In genomic region chr4:68954322-68954901, GRCm38 (mm10) we compare ENCODE assay signal across 9 mouse cellular contexts. TPM values are rescaled to one million over a fixed set of nuclear protein-coding genes. Genes with fewer than 3 reads are reported as not detected.
DNase-seq lines count a peak whose midpoint lies in the region; ATAC-seq lines count a peak whose summit lies in the region.
"Had no signal": no experiment of that assay in that cellular context is flagged by ENCODE, and none has a peak within 500 bp of the region (broad histone marks: within the 10 kb centered on the region; RNA-seq: fewer than 3 reads in every experiment).

Gene Brinp1 (minus strand): TSS chr4:68954397.

- H3K36me3 ChIP-seq in embryonic facial prominence, embryonic 10.5 days (replicated peaks), result no peaks in the 10 kb centered on the region
- H3K36me3 ChIP-seq in hindbrain, embryonic 12.5 days, result no peaks in the 10 kb centered on the region
- no peaks in the 10 kb centered on the region for H3K36me3 ChIP-seq in midbrain, embryonic 11.5 days (ENCODE audit: control insufficient read depth, insufficient read depth, low read length)
- no peaks in the 10 kb centered on the region for H3K36me3 ChIP-seq in stomach, embryonic 16.5 days (ENCODE audit: control insufficient read depth, insufficient read depth, low read length)

- H3K9me3 ChIP-seq in embryonic facial prominence, embryonic 10.5 days, result no peaks in the 10 kb centered on the region
- H3K9me3 ChIP-seq in hindbrain, embryonic 12.5 days (replicated peaks), result no peaks in the 10 kb centered on the region
- no peaks in the 10 kb centered on the region for H3K9me3 ChIP-seq in midbrain, embryonic 11.5 days (ENCODE audit: control insufficient read depth, low read length)
- H3K9me3 ChIP-seq in stomach, embryonic 16.5 days (replicated peaks; ENCODE audit: control insufficient read depth, low read length), result no peaks in the 10 kb centered on the region

- intact Hi-C loops in left cerebral cortex, postnatal 36 days (cut with DNase I), result loop anchor here (5.0 to 10.0 kb wide), 6 partner anchors 428 to 1477 kb away; no protein-coding TSS in a partner anchor

- no peak within 1 kb of the TSS for H3K27ac ChIP-seq in embryonic facial prominence, embryonic 10.5 days (replicated peaks)
- H3K27ac ChIP-seq in hindbrain, embryonic 12.5 days, result peak within 1 kb of the TSS; percentile 75
- no peak within 1 kb of the TSS for H3K27ac ChIP-seq in midbrain, embryonic 11.5 days (ENCODE audit: low read depth, low read length)
- H3K27ac ChIP-seq in stomach, embryonic 16.5 days (ENCODE audit: low read length), result no peak within 1 kb of the TSS

- DNase-seq in Muller cell, postnatal 12 days (ENCODE audit: inconsistent ontology term), result peak; percentile 81
- DNase-seq in adrenal gland, adult 8-10 months, result peak; percentile 21
- DNase-seq in embryonic facial prominence, embryonic 10.5 days (ENCODE audit: low spot score), result peak; percentile 90
- DNase-seq in left cerebral cortex, postnatal 36 days (ENCODE audit: low spot score in 2 of 2), result peak; percentile 90 to 91
- peak; percentile 96 for DNase-seq in midbrain, embryonic 11.5 days (ENCODE audit: low spot score, missing footprints)

- H3K4me3 ChIP-seq in embryonic facial prominence, embryonic 10.5 days, result peak within 1 kb of the TSS; percentile 68
- peak within 1 kb of the TSS; percentile 62 for H3K4me3 ChIP-seq in hindbrain, embryonic 12.5 days
- H3K4me3 ChIP-seq in midbrain, embryonic 11.5 days (ENCODE audit: low read depth, low read length), result peak within 1 kb of the TSS; percentile 57
- H3K4me3 ChIP-seq in stomach, embryonic 16.5 days (replicated peaks; ENCODE audit: low read length), result peak within 1 kb of the TSS; percentile 62
- H3K4me3 ChIP-seq: erythroblast, embryonic 14.5 days had no signal

- under 1% methylated on average over 33 of the region's 33 CpGs for WGBS in embryonic facial prominence, embryonic 10.5 days
- WGBS in hindbrain, embryonic 12.5 days, result under 1% methylated on average over 33 of the region's 33 CpGs
- 1% methylated on average over 31 of the region's 33 CpGs for WGBS in midbrain, embryonic 11.5 days
- WGBS in stomach, embryonic 16.5 days, result under 1% methylated on average over 33 of the region's 33 CpGs

- peaks cover 42% of the 10 kb centered on the region for H3K27me3 ChIP-seq in embryonic facial prominence, embryonic 10.5 days (replicated peaks; ENCODE audit: low read depth, poor library complexity, severe bottlenecking)
- H3K27me3 ChIP-seq in hindbrain, embryonic 12.5 days, result 0 out of 2 replicates have a peak, but pooled peaks cover 5% of the 10 kb centered on the region
- H3K27me3 ChIP-seq in midbrain, embryonic 11.5 days (ENCODE audit: control insufficient read depth, insufficient read depth, low read length), result peaks cover 7% of the 10 kb centered on the region; the same call in 1 of the 2 replicates
- H3K27me3 ChIP-seq in stomach, embryonic 16.5 days (ENCODE audit: control insufficient read depth, insufficient read depth, low read length), result peaks cover 15% of the 10 kb centered on the region

- peak within 1 kb of the TSS; percentile 85 for H3K4me2 ChIP-seq in hindbrain, embryonic 12.5 days (replicated peaks)
- H3K4me2 ChIP-seq in midbrain, embryonic 11.5 days, result peak within 1 kb of the TSS; percentile 92
- H3K4me2 ChIP-seq in stomach, embryonic 16.5 days (ENCODE audit: low read depth, low read length), result peak within 1 kb of the TSS; percentile 82

- peak within 1 kb of the TSS; percentile 73 for H3K9ac ChIP-seq in hindbrain, embryonic 12.5 days
- H3K9ac ChIP-seq in midbrain, embryonic 11.5 days (ENCODE audit: low read length), result peak within 1 kb of the TSS; percentile 52
- H3K9ac ChIP-seq in stomach, embryonic 16.5 days (ENCODE audit: low read length), result peak within 1 kb of the TSS; percentile 60

- peak; percentile 94 for ATAC-seq in hindbrain, embryonic 12.5 days (ENCODE audit: low FRiP score)
- peak; percentile 94 for ATAC-seq in midbrain, embryonic 11.5 days (ENCODE audit: low FRiP score)
- ATAC-seq in stomach, embryonic 16.5 days (ENCODE audit: insufficient read depth, low FRiP score), result peak; percentile 83
- ATAC-seq in megakaryocyte progenitor cell, adult 5-6 weeks (replicated peaks; ENCODE audit: poor library complexity), result no peak

- H3K4me1 ChIP-seq in embryonic facial prominence, embryonic 10.5 days, result peaks cover 14% of the 10 kb centered on the region
- 0 out of 2 replicates have a peak, but pooled peaks cover 4% of the 10 kb centered on the region for H3K4me1 ChIP-seq in hindbrain, embryonic 12.5 days
- H3K4me1 ChIP-seq in midbrain, embryonic 11.5 days (ENCODE audit: control insufficient read depth, insufficient read depth, low read length), result 0 out of 2 replicates have a peak, but pooled peaks cover 2% of the 10 kb centered on the region
- H3K4me1 ChIP-seq in stomach, embryonic 16.5 days (ENCODE audit: control insufficient read depth, insufficient read depth, low read length), result peaks cover 5% of the 10 kb centered on the region

RNA-seq across cellular contexts. Expression of gene Brinp1, which starts in this region (rescaled TPM):
- total RNA-seq in adrenal gland, adult 8-10 months (2022), result 1 to 10 TPM; 2.3 to 2.7 (median 2.4) TPM
- 1.3 and 2.7 TPM in 2 replicates for polyA plus RNA-seq in embryonic facial prominence, embryonic 10.5 days (2016; fragmentation: Nextera tagmentation; extraction: Ambion mirVana)
- 23.8 and 24.6 TPM in 2 replicates for polyA plus RNA-seq in hindbrain, embryonic 12.5 days (2016; fragmentation: Nextera tagmentation; extraction: Ambion mirVana)
- total RNA-seq in left cerebral cortex, postnatal 36 days (2021), result 100 to 1,000 TPM; 263 to 293 TPM
- polyA plus RNA-seq in midbrain, embryonic 11.5 days (2014; fragmentation: Nextera tagmentation; extraction: Ambion mirVana), result 7.8 and 9.4 TPM in 2 replicates
- 5.7 and 6.6 TPM in 2 replicates for polyA plus RNA-seq in stomach, embryonic 16.5 days (2015; fragmentation: Nextera tagmentation; extraction: Ambion mirVana)
- not detected in 2 replicates for total RNA-seq in megakaryocyte progenitor cell, adult 5-6 weeks (2015)
- total RNA-seq in megakaryocyte progenitor cell, adult 5-6 weeks (2017), result not detected in 2 replicates
- polyA plus RNA-seq: erythroblast, embryonic 14.5 days had no signal

Comparison
In these comparisons a context has a peak if more than half of its experiments do, and no peak if none do; other contexts are left out.
1. RNA of gene Brinp1 (total RNA-seq): 263 to 293 TPM in left cerebral cortex, postnatal 36 days; 2.3 to 2.7 TPM in adrenal gland, adult 8-10 months and not detected in megakaryocyte progenitor cell, adult 5-6 weeks; every median in the first group is over 10 times any median in the second.
2. DNase-seq: peak in every context shown above with its lines; median percentile 96 in midbrain, embryonic 11.5 days; 90 in left cerebral cortex, postnatal 36 days; 90 in embryonic facial prominence, embryonic 10.5 days; 81 in Muller cell, postnatal 12 days; 21 in adrenal gland, adult 8-10 months.
3. Peak in every context shown above with its lines, with median percentiles within 50 percentile points of each other: H3K4me3 ChIP-seq, H3K4me2 ChIP-seq and H3K9ac ChIP-seq.